9 mouse cellular contexts compared by ENCODE assay signal in the genomic region with DNA sequence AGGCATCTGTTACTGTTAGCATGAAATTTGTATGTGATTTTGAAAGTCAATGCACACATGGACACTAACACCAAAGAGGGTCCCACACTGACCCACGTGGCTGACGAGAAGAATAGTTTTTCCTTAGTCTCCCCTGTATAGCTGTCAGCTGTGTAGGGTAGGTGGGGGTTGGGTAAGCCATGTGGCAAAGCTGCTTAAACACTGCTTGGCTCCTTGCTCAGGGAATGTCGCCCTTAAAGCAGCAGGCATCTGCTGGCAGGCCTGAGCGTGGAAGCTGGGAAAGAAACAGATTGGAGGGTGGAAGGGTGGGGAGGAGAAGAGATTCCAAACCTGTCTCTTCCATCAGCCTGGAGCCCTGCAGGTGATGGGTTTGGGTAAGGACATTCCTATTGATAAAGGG. TPM values are rescaled to one million over a fixed set of nuclear protein-coding genes. Genes with fewer than 3 reads are reported as not detected.
A peak's percentile ranks its signal among the peaks of the same experiment; 100 is the strongest.
DNase-seq lines count a peak whose midpoint lies in the region; ATAC-seq lines count a peak whose summit lies in the region.
"Had no signal": no experiment of that assay in that cellular context is flagged by ENCODE, and none has a peak within 500 bp of the region (broad histone marks: within the 10 kb centered on the region; RNA-seq: fewer than 3 reads in every experiment).

No protein-coding gene starts in this region.

- no peaks in the 10 kb centered on the region for H3K36me3 ChIP-seq in hindbrain, embryonic 15.5 days
- H3K36me3 ChIP-seq in hindbrain, embryonic 10.5 days, result no peaks in the 10 kb centered on the region
- no peaks in the 10 kb centered on the region for H3K36me3 ChIP-seq in neural tube, embryonic 15.5 days
- H3K36me3 ChIP-seq in kidney, embryonic 15.5 days, result no peaks in the 10 kb centered on the region
- H3K36me3 ChIP-seq: embryonic facial prominence, embryonic 13.5 days had no signal

- 18% methylated on average over 4 of the region's 4 CpGs for WGBS in hindbrain, embryonic 15.5 days
- 31% methylated on average over 4 of the region's 4 CpGs for WGBS in hindbrain, embryonic 10.5 days
- WGBS in neural tube, embryonic 15.5 days, result 20% methylated on average over 4 of the region's 4 CpGs
- 53% methylated on average over 4 of the region's 4 CpGs for WGBS in kidney, embryonic 15.5 days

- DNase-seq in hindbrain, embryonic 10.5 days (ENCODE audit: low spot score), result no peak
- DNase-seq in cerebellum, adult 8-10 months, result peak; percentile 77
- peak; percentile 74 to 87 for DNase-seq in frontal cortex, postnatal 36 days (ENCODE audit: low spot score in 2 of 2)
- DNase-seq in Muller cell, postnatal 12 days (ENCODE audit: inconsistent ontology term), result no peak
- DNase-seq in yolk sac, embryonic 10.5 days (ENCODE audit: low spot score), result no peak

- no peaks in the 10 kb centered on the region for H3K27me3 ChIP-seq in hindbrain, embryonic 15.5 days
- peaks cover 73% of the 10 kb centered on the region for H3K27me3 ChIP-seq in hindbrain, embryonic 10.5 days (ENCODE audit: insufficient read depth, poor library complexity, severe bottlenecking)
- H3K27me3 ChIP-seq in neural tube, embryonic 15.5 days (replicated peaks), result 0 out of 2 replicates have a peak, but pooled peaks cover 3% of the 10 kb centered on the region
- peaks cover 54% of the 10 kb centered on the region for H3K27me3 ChIP-seq in kidney, embryonic 15.5 days

- peak; percentile 60 for ATAC-seq in hindbrain, embryonic 15.5 days (ENCODE audit: low FRiP score, low read depth)
- ATAC-seq in neural tube, embryonic 15.5 days (ENCODE audit: low FRiP score), result peak; percentile 21; the same call in 1 of the 2 replicates
- no peak for ATAC-seq in kidney, embryonic 15.5 days (replicated peaks; ENCODE audit: low FRiP score)

- H3K9ac ChIP-seq in hindbrain, embryonic 15.5 days, result no peak overlapping the region
- no peak overlapping the region for H3K9ac ChIP-seq in neural tube, embryonic 15.5 days (replicated peaks)
- H3K9ac ChIP-seq in kidney, embryonic 15.5 days, result no peak overlapping the region

- no peak overlapping the region for H3K4me3 ChIP-seq in hindbrain, embryonic 15.5 days
- no peak overlapping the region for H3K4me3 ChIP-seq in hindbrain, embryonic 10.5 days
- H3K4me3 ChIP-seq in neural tube, embryonic 15.5 days (replicated peaks), result no peak overlapping the region
- no peak overlapping the region for H3K4me3 ChIP-seq in kidney, embryonic 15.5 days (replicated peaks)
- H3K4me3 ChIP-seq: embryonic facial prominence, embryonic 13.5 days had no signal

- H3K4me1 ChIP-seq in hindbrain, embryonic 15.5 days (replicated peaks), result peaks cover 63% of the 10 kb centered on the region
- H3K4me1 ChIP-seq in hindbrain, embryonic 10.5 days (replicated peaks), result peaks cover 70% of the 10 kb centered on the region
- H3K4me1 ChIP-seq in neural tube, embryonic 15.5 days, result peaks cover 72% of the 10 kb centered on the region
- peaks cover 37% of the 10 kb centered on the region for H3K4me1 ChIP-seq in kidney, embryonic 15.5 days

- H3K9me3 ChIP-seq in hindbrain, embryonic 15.5 days, result no peaks in the 10 kb centered on the region
- no peaks in the 10 kb centered on the region for H3K9me3 ChIP-seq in hindbrain, embryonic 10.5 days
- H3K9me3 ChIP-seq in neural tube, embryonic 15.5 days (replicated peaks), result no peaks in the 10 kb centered on the region
- no peaks in the 10 kb centered on the region for H3K9me3 ChIP-seq in kidney, embryonic 15.5 days (replicated peaks)
- H3K9me3 ChIP-seq: embryonic facial prominence, embryonic 13.5 days had no signal

- no peak overlapping the region for H3K4me2 ChIP-seq in hindbrain, embryonic 15.5 days
- no peak overlapping the region for H3K4me2 ChIP-seq in neural tube, embryonic 15.5 days
- no peak overlapping the region for H3K4me2 ChIP-seq in kidney, embryonic 15.5 days

- peak overlapping the region; percentile 57 for H3K27ac ChIP-seq in hindbrain, embryonic 15.5 days (replicated peaks)
- H3K27ac ChIP-seq in hindbrain, embryonic 10.5 days, result no peak overlapping the region
- peak overlapping the region; percentile 37; the same call in 1 of the 2 replicates for H3K27ac ChIP-seq in neural tube, embryonic 15.5 days (replicated peaks)
- H3K27ac ChIP-seq in kidney, embryonic 15.5 days, result no peak overlapping the region
- H3K27ac ChIP-seq: embryonic facial prominence, embryonic 13.5 days had no signal

RNA-seq across cellular contexts. Expression of a gene that starts 22.5 kb away (rescaled TPM):
- 5.1 and 5.6 TPM in 2 replicates for polyA plus RNA-seq in hindbrain, embryonic 15.5 days (2015; fragmentation: Nextera tagmentation; extraction: Ambion mirVana)
- polyA plus RNA-seq in hindbrain, embryonic 10.5 days (2016; fragmentation: Nextera tagmentation; extraction: Ambion mirVana), result 7.3 and 13.1 TPM in 2 replicates
- 5.4 and 5.5 TPM in 2 replicates for polyA plus RNA-seq in neural tube, embryonic 15.5 days (2015; fragmentation: Nextera tagmentation; extraction: Ambion mirVana)
- 8.7 and 10.8 TPM in 2 replicates for polyA plus RNA-seq in kidney, embryonic 15.5 days (2015; fragmentation: Nextera tagmentation; extraction: Ambion mirVana)

RNA-seq across cellular contexts. Expression of a gene that starts 59.2 kb away (rescaled TPM):
- polyA plus RNA-seq in hindbrain, embryonic 15.5 days (2015; fragmentation: Nextera tagmentation; extraction: Ambion mirVana), result 123 and 151 TPM in 2 replicates
- 8.8 and 19.3 TPM in 2 replicates for polyA plus RNA-seq in hindbrain, embryonic 10.5 days (2016; fragmentation: Nextera tagmentation; extraction: Ambion mirVana)
- polyA plus RNA-seq in neural tube, embryonic 15.5 days (2015; fragmentation: Nextera tagmentation; extraction: Ambion mirVana), result 101 and 123 TPM in 2 replicates
- polyA plus RNA-seq in kidney, embryonic 15.5 days (2015; fragmentation: Nextera tagmentation; extraction: Ambion mirVana), result 0.44 TPM in 1 of 2 replicates, not detected in the other

Comparison
In these comparisons a context has a peak if more than half of its experiments do, and no peak if none do; other contexts are left out.
1. H3K27ac ChIP-seq: peak in hindbrain, embryonic 15.5 days (single experiment) and neural tube, embryonic 15.5 days (single experiment); none in hindbrain, embryonic 10.5 days (single experiment) and kidney, embryonic 15.5 days (single experiment).
2. DNase-seq: peak in cerebellum, adult 8-10 months (single experiment) and frontal cortex, postnatal 36 days (2 of 2); none in hindbrain, embryonic 10.5 days (single experiment), Muller cell, postnatal 12 days (single experiment) and yolk sac, embryonic 10.5 days (single experiment).